Mouse (Mus musculus): Measurements from ENCODE around the gene C2cd4a.

Gene C2cd4a

DNA sequence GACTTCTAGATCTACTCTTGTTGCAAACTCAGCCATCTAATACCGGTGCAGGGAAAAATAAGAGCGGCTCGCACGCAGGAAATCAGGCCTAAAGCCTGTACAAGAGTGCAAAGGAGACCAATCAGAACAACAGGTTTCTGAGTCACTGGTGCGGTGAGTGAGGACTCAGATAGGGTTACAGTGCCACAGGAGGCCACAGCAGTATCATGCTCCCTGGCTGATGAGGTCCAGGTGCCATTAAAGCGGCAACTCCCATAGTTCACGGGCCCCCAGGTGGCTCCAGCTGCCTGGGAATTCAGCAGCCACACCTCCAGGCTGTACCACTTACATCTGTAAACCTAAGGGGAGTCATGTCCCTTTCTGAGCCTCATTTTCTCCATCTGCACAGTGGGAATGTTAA is 45.8 kb downstream of the C2cd4a start:
- no peak for DNase-seq

DNA sequence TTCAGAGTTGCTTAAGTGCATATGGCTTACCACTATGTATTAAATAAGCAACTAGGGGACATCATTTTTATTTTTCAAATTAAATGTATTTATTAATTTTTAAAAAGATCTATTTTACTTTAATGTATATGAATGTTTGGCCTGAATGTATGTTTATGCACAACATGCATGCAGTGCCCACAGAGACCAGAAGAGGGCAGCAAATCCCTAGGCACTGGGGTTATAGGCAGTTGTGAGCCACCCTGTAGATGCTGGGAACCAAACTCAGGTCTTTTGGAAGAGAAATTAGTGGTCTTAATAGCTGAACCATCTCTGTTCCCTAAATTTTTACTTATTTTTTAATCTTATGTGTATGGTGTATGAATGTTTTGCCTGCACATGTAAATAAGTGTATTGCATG is 48.2 kb downstream of the C2cd4a start:
- no peak for DNase-seq

DNA sequence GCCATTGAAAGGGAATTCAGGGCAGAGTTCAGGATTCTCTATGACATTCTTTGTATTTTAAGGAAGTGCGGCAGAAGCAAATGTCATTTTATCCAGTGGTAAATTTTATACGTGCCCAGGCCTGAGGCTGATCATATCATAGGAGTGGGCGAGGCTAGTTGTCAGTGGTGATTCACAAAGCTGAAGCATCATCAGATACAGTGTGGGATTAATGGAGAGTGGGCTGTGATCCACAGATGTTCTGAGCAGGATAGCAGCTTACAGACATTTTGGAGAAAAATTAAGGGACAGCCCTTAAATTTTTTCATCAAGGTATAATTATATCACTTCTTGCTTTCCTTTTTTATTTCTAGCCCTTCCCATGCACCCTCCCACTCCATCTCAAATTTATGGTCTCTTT is 48.7 kb downstream of the C2cd4a start:
- no peak for DNase-seq

DNA sequence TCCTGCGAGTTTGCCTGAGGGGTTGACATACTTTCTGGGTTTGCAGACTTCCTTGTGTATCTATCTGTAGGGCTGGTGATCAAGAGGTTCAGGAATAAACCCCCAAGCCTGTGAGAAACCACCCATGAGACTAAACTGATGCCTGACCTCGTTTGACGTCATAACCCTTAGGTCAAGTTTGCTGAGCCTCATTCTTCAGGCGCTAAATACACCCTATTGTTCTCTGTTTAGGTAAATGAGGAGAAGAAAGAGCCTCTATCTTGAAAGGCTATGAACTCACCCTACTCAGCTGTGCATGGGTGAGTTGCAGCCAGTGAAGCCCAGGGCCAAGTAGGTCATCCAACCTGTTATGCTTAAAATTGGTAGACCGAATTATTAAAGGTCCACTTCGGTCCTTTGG is 49.3 kb downstream of the C2cd4a start:
- DNase-seq: no peak
